Mouse (Mus musculus): ENCODE results near the gene Tmem138. TPM values are rescaled to one million over a fixed set of nuclear protein-coding genes. Genes with fewer than 3 reads are reported as not detected.
"Not testable (repeated sequence)": the region's sequence is repeated elsewhere in the genome, so short reads cannot be mapped to it uniquely, and the experiment has no call there.

The Tmem138 gene
- total RNA-seq, 2 experiments from 2014 or later = 4.0 to 14.1 TPM

- 0 out of 2 replicates have a peak, but pooled peaks have one; percentile 31 for ATAC-seq (ENCODE audit: poor library complexity, severe bottlenecking)
These were observed 3.6 kb upstream of the Tmem138 start for GRCm38 (mm10) chr19:10580761-10581160.

GRCm38 (mm10) chr19:10580102-10580501 is 2.9 kb upstream of the Tmem138 start:
- no peak for ATAC-seq (ENCODE audit: poor library complexity, severe bottlenecking)

- no peak for ATAC-seq (ENCODE audit: poor library complexity, severe bottlenecking)
These were observed 7.5 kb downstream of the Tmem138 start for GRCm38 (mm10) chr19:10569627-10570026.

GRCm38 (mm10) chr19:10565217-10565616 is 11.9 kb downstream of the Tmem138 start:
- no peak for ATAC-seq (ENCODE audit: poor library complexity, severe bottlenecking)

GRCm38 (mm10) chr19:10564278-10564677 is 12.9 kb downstream of the Tmem138 start:
- no peak for ATAC-seq (ENCODE audit: poor library complexity, severe bottlenecking)

GRCm38 (mm10) chr19:10562351-10562750 is 14.8 kb downstream of the Tmem138 start:
- no peak for ATAC-seq (ENCODE audit: poor library complexity, severe bottlenecking)

GRCm38 (mm10) chr19:10561558-10562314 is 15.4 kb downstream of the Tmem138 start:
- no peak for ATAC-seq (ENCODE audit: poor library complexity, severe bottlenecking)

- ATAC-seq (ENCODE audit: poor library complexity, severe bottlenecking) = no peak
These were observed 17.1 kb downstream of the Tmem138 start for GRCm38 (mm10) chr19:10560108-10560507.

- not testable (repeated sequence) for ATAC-seq (ENCODE audit: poor library complexity, severe bottlenecking)
These were observed 19.3 kb downstream of the Tmem138 start for GRCm38 (mm10) chr19:10557837-10558375.

GRCm38 (mm10) chr19:10557430-10557829 is 19.7 kb downstream of the Tmem138 start:
- no peak for ATAC-seq (ENCODE audit: poor library complexity, severe bottlenecking)

GRCm38 (mm10) chr19:10557001-10557400 is 20.2 kb downstream of the Tmem138 start:
- no peak for ATAC-seq (ENCODE audit: poor library complexity, severe bottlenecking)

- ATAC-seq (ENCODE audit: poor library complexity, severe bottlenecking) = peak; percentile 97
These were observed 21.3 kb downstream of the Tmem138 start, which contains the start of gene Tmem216 for GRCm38 (mm10) chr19:10555624-10556510. Tmem216 (minus strand) TSS chr19:10556238.

GRCm38 (mm10) chr19:10539454-10539853 is 37.7 kb downstream of the Tmem138 start:
- no peak for ATAC-seq (ENCODE audit: poor library complexity, severe bottlenecking)

GRCm38 (mm10) chr19:10530082-10530481 is 47.1 kb downstream of the Tmem138 start:
- no peak for ATAC-seq (ENCODE audit: poor library complexity, severe bottlenecking)

- 0 out of 2 replicates have a peak, but pooled peaks have one; percentile 31 for ATAC-seq (ENCODE audit: poor library complexity, severe bottlenecking)
These were observed 51.3 kb downstream of the Tmem138 start, which contains the start of gene Sdhaf2 for GRCm38 (mm10) chr19:10525910-10526309. Sdhaf2 (minus strand) TSS chr19:10526142.

- ATAC-seq (ENCODE audit: poor library complexity, severe bottlenecking) = peak; percentile 93
These were observed 51.9 kb downstream of the Tmem138 start, which contains the start of gene Cpsf7 for GRCm38 (mm10) chr19:10525106-10525901. Cpsf7 (plus strand) TSS chr19:10525266.

GRCm38 (mm10) chr19:10524784-10525105 is 52.4 kb downstream of the Tmem138 start:
- ATAC-seq (ENCODE audit: poor library complexity, severe bottlenecking) = no peak; the same call in 1 of the 2 replicates

GRCm38 (mm10) chr19:10523483-10524080 is 53.6 kb downstream of the Tmem138 start:
- no peak for ATAC-seq (ENCODE audit: poor library complexity, severe bottlenecking)

GRCm38 (mm10) chr19:10521926-10522325 is 55.2 kb downstream of the Tmem138 start:
- no peak for ATAC-seq (ENCODE audit: poor library complexity, severe bottlenecking)

Measured in megakaryocyte, adult 5-6 weeks (primary cell).